Mouse (Mus musculus): ENCODE results near the gene Aftph. TPM values are rescaled to one million over a fixed set of nuclear protein-coding genes. Genes with fewer than 3 reads are reported as not detected.

Aftph gene
- polyA plus RNA-seq, 3 experiments from 2014 or later = 34.9 to 53.0 (median 49.6) TPM

DNA sequence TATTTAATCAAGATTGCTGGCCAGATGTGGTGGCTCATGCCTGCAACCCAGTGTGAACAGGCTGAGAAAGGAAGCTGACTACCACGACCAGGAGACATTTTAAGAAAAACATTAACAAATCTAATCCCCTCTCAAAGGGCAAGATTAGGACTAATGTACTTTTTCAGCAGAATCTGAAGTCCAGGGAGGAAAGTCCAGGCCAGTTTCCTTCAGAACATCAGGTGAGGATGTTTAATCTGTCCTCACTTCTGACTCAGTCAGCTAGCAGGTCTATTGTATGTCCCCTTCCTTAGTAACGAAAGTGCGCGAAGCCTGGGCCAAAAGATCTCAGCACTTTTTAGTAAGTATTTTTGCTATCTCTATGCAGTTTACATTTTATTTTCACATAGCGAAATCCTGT is 17.8 kb downstream of the Aftph start:
- ATAC-seq = no peak

DNA sequence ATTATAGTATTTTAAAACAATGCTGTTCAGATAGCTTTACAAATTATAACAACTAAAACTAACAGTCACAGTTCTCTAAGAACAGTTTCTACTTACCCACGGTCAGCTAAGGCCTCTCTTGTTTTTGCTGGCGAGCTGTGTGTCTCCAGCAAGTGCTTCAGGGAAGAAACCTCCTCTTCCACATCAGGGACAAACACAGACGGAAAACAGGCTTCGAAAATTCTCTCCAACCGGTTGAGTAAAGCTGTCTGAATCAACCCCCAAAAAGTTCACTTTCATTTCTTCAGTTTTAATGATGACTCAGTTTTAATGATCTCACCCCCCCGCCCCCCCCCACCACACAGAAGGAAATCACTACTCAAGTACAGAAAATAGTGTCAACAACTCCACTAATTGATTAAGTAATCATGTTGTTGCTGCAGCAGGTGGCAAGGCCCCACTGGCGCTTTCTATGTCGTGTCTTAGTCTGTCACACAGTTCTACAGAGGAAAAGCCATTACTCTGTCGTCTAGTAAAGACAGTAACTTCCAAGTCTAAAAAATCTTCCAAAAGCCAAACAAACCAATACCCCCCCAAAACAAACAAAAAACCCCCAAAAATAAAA is 29.2 kb downstream of the Aftph start:
- ATAC-seq = peak; percentile 72

DNA sequence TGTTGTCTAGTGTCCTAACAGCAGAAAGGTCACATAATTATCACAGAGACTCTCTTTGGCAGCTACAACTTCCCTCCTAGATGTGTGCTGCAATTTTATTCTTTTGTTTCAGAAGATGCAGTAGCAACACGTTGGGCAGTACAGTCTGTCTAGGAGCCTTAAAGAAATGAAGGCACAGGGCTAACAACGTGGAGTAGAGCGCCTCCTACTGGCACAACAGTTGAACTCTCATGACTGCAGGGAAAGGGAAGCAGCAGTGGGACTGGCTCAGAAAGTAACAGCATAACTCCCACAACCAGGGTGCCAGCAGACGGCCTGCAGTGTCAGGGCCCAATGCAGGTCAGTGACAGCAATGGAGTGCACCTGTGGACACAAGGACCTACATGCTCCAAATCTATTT is 50.4 kb downstream of the Aftph start:
- ATAC-seq = peak; percentile 73

DNA sequence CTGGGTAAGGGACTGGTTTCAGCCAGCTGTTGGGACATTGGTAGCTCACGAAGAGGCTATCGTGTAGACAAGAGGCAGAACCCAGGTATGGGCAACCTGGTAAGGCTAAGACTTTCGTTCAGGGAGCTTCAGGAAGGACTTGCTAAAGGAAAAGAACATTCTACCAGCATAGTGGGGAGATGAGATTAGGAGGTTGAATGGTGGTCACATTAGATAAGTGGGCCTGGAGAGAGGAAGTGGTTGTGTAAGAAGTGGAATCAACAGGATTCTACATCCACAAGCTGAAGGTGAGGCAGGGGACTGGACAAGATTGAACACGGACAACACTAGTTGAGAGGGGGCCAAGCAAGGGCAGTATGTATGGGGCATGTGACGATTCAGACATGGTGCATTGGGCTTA is 59.7 kb downstream of the Aftph start:
- no peak for ATAC-seq

DNA sequence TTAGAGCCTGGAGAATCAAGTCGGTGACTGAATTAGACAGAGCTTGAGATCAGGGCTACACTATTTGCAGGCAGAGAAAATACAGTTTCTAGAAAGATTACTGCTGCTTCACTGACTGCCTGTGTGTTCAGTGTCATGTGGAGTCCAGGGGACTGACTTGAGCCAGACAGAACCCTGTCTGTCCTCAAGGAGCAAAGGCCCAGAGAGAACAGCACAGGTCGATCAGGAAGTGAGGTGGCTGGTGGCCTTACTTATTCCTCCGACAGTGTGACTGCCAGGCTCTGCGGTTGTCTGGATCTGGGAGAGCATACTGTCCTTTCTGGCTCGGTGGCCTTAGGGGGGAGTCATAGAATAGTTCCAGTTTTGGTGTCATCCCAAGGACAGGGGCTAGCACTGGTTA is 60.6 kb downstream of the Aftph start:
- ATAC-seq = no peak

DNA sequence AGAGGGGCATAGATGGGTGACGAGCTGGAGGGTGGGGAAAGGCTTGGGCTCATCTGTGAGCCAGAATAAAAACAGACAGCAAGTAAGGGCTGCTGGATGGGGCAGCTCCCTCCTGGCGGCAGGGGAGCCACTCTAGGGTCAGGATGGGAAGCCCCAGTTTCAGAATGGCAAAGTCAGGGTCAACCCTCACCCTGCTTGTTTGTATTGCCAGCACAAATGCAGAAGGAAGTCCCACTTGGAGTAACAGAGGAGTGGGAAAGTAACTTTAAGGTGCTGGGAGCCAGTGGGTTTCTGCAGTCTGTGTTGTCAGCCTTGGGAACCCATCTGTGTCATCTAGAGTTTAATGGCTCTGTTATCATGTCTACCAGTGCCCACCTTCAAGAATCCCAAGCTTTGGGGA is 62.0 kb downstream of the Aftph start:
- no peak for ATAC-seq

DNA sequence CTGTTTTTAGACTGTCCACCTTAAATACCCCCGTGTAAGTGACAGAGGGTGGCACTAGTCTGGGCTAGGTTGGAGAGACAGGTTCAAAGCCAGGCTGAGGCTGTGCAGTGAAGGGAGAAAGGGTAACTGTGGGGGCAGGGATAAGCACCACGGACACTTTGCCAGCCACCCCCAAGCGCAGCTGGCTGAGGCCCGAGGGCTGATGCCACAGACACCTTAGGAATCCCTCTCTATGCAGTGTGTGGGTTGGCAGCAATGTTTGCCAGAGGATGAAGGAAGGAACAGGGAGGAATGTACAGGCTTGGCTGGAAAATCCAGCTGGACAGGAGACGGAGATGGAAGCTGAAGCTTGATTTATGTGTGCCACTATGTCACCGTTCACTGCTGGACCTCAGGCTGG is 68.9 kb downstream of the Aftph start:
- ATAC-seq = no peak

DNA sequence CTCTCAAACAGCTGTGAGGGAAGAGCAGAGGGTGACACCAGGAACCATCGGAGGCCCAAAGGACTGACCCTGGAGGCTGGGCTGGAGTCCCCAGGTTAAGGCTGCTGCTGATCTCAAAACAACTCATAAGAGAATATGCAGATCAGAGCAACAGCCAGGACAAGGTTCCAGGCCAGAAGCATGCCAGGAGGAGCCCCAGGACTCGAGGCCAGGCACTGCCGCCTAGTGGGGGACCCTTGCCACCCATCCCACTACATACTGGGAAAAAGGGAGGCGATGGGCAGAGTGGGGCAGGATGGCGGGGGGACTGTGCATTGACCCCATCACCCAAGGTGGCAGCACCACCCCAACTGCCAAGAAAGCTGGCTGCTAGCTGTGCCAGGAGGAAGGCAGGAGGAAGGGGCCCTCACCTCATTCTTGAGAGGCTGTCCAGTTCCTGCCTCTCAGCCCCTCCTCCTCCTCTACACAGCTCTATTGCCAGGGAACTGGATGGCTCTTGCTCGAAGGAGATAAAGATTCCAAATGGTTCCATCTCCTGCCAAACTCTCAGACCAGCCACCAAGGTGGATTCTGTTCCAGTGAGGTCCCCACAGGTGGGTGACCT is 69.5 kb downstream of the Aftph start:
- no peak for ATAC-seq

DNA sequence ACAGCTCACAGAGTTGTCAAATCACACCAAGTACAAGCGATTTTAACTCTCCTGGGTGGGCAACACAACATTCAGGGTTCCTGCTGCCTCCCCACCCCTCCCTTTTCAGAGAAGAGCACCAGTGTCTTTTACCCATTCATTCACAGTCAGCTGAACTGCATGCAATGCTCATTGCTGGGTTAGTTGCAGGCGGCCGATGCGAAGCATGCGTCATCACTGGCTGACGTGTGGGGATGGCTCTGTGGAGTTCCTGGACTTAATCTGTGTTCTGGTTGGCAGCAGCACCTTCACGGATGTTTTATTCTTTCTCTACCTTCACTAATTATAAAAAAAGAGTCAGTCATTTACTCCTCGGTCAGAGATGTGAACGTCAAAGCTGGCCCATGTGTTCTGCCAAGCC is 76.5 kb downstream of the Aftph start:
- no peak for ATAC-seq

DNA sequence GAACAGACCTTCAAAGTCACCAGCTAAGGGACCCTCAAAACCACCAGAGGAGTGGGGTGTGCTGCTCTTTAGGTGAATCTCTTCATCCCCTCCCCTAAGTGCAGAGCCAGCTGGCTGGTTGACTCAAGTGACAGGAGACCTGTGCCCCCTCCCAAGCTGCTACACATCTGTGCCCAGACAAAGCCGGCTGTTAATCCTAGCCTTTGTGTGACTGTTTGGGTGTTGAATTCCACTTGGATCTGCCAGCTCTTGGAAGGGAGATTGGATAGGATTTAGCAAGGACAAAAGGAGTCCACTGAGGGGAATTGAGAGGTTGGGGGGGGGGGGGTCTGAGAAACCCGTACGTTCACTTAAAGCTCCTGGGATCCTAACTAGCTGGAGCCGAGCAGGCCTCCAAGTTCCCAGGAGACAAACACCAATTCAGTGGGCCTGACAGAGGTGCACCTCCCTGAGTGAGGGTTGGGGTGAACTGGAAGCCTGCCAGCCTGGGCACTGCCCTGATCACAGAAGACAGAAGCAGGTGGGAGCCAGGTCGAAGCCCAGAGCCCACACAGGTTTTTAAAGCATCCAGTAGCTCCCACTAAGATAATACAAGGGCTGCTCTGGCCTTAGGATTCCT is 77.7 kb downstream of the Aftph start:
- ATAC-seq = no peak

DNA sequence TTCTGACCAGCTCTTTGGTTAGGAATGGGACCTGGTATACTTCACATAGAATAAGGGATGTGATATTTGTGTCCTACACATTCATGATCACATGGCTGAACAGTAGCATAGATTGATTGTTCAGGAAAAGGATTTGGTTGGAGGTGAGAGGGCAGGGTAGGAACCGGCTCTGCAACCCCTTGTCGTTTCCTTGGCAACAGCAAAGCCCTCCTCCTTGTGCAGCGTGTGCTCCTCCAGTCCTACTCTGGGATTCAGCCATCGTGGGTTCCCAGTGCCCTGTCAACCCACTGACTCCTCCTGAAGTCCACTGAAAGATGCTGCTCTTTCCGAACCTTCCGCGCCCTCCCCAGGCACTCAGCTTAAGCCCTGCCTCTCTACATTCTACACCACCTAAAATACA is 78.6 kb downstream of the Aftph start:
- no peak for ATAC-seq

DNA sequence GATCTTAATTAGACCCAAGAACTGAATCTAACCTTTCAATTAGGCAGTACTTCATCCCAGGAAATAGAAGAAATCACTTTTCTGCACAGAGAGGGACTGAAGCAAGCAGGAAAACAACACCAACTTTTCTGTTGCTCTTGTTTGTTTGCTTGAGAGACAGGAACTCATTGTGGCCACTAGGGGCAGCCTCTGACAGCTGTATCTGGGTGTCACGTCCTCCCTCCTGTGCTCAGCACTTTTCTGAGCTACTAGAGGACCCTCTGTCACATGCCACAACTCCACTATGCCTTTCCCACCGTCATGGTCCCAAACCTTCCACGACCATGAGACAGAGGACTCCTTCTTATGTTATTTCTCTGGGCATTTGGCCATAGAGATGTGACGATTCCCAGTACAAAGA is 79.7 kb downstream of the Aftph start:
- peak; percentile 54 for ATAC-seq

DNA sequence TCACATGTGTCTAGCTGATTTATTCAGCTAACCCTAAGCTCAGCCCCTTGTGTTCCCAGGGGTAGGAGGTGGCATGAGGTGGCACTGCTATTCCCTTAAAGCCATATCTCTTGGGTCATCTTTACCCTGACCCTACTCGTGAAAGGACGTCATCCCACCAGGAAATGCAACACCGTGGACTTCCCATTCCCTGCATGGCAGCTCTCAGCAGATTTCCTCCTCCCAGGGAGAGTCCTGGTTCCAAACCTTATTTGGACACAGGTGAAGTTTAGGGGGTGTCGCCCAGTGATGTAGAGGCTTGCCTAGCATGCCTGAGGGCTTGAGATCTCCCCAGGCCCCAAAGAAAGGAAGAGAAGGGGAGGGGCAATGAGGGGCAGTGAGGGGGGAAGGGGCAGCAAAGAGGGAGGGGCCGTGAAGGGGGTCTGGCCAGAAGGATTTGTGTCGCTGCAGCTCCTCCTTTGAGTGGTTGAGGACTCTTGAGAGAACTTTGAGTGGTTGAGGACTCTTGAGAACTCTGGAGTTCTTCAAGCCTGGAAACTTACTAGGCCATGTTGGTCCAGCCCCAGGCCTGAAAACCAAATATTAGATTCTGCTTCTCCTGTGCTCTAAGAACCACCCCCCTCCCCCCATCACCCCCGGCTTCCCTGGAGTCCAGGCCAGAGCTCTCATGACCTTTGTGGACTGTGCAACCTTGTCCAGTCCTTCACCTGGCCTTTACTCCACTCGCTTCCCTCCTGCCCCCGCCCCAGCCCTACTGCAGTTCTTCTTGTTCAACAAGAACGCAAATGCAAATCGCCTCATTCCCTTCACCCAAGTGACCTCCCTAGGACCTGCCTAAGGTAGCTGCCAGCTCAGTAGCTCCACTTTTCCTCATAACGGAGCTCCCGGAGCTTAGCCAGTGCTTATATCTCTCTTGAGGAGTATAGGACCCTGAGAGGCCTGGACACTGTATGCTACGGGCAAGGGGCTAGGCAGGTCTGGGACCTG is 81.0 kb downstream of the Aftph start:
- ATAC-seq = no peak

DNA sequence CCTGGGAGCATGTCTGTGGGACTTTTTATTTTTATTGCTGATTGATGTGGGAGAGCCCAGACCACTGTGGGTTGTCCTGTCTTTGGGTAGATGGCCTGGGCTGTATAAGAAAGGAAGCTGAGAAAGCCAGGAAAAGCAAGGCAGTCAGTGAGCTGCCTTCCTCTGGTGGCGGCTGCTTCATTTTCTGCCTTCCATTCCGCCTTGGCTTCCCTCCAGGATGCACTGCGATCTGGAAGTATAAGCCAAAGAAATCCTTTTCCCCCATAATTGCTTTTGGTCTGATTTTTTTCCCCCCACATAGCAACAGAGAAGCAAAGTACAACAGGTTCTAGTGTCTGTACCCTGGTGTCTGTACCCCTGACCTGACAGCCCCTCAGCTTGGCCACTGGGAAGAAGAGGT is 82.3 kb downstream of the Aftph start:
- ATAC-seq = no peak

DNA sequence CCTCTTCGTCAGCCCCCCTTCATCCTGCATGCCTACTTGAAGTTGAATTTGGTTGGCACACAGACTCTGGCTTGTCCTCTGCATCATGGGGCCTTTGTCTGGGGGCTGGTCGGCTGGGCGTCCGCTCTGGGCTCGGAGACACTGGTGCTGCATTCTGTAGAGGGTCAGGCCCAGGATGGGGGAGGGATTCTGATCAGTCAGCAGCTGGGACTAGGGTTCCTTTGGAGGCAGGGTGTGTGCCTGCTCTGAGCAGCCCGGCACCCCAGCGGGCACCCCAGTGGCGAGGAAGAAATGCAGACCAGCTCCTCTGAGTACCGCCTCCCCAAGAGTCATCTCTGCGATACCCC is 84.7 kb downstream of the Aftph start:
- peak; percentile 21 for ATAC-seq

DNA sequence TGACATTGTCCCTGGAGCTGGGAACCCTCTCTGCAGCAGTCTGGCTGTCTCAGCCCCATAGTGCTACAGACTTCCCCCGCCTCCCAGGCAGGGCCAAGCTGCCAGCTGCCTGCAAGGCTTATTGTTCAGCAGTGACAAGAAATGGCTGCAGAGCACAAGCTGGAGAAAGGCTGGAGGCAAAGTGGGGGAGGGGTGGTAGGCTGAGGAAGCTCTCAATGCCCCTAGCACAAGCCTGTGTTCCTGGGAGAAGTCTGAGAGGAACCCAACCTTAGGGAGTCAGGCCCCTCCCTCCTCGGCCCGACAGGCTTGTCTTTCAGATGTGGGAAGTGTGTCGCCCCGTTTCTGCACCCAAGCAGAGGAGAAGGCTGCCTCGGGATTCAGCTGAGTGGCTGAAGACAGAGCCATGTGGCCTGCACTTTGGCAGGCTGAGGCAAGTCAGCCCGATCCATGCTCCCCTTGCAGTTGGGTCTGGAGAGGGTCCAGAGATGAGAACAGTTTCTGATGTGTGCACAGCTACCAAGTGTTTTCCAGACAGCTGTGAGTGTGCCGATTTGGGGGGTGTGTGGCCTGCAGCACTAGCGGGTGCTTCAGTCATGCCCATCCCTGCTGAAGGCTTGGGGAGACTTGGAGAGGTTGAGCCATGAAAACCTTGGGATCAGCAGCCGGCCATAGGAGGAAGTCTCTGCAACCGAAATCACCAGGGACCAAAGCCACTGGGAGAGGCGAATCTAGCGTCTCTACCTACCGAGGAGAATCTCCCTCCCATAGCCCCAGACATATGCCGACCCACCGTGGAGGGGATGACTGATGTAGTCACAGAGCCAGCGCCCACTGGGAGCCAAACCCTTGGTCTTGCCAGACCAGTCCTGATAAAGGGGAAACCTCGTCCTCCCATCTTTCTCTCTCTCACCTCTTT is 85.3 kb downstream of the Aftph start:
- no peak for ATAC-seq

DNA sequence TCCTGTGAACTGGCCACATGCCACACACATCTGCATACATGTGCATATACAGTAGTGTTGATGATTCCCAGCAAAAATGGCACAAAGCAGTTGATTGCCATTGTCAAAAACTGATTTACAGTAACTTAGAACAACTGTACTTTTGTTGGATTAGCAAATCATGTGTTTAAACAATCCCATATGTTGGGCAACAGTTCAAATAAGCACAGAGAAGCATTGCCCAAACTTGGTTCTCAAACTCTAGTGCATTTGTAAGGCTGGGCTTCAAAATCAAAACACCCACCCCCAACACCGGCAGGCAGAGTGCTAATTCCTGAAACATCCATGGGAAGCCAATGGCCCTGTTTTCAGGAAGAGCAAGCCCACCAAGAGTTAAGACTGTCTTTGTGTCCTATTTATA is 90.2 kb downstream of the Aftph start:
- ATAC-seq = no peak

DNA sequence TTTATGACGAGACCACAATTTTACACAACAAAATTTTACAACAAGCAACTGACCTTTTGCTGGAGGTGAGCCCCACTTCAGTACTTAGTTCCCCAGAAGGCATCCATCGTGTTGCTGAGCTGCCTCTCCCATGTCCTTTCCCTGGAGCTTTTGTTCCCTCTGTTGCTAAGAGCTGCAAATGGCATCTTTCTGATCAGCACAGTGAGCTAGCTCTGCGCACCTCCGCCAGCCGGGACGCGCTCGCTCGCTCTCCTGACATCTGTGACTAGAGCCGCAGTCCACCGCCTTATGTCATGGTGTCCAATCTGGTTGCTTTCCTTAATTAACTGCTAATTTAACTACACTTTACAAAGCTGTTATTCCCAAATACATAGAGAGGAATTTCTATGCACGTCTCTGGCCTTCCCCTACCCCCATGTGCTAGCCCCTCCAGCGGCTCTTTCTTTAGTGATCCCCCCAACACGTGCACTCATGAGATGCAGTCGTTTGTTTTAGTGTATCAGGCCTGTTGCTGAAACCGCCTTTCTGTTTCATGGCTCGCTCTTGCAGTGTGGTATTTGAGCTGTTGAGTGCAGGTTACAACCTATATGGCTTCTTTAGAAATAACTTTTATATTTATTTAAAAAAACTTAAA is 91.3 kb downstream of the Aftph start:
- ATAC-seq = no peak

DNA sequence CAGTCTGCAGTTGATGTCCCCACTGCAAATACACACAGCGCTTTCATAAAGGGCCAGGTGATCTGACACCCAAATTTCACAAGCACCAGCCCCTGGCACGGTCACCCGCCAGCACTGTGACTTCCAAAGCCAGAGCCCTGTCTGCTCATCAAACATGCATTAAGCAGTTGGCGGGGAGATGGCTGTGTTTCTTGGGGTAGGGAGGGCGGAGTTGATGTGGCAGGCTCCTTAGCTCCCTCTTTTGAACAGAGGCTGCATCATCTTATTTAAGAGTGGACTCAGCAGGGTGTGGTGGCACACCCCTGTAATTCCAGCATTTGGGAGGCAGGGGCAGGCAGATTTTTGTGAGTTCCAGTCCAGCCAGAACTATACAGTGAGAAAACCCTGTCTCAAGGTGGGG is 91.9 kb downstream of the Aftph start:
- no peak for ATAC-seq

DNA sequence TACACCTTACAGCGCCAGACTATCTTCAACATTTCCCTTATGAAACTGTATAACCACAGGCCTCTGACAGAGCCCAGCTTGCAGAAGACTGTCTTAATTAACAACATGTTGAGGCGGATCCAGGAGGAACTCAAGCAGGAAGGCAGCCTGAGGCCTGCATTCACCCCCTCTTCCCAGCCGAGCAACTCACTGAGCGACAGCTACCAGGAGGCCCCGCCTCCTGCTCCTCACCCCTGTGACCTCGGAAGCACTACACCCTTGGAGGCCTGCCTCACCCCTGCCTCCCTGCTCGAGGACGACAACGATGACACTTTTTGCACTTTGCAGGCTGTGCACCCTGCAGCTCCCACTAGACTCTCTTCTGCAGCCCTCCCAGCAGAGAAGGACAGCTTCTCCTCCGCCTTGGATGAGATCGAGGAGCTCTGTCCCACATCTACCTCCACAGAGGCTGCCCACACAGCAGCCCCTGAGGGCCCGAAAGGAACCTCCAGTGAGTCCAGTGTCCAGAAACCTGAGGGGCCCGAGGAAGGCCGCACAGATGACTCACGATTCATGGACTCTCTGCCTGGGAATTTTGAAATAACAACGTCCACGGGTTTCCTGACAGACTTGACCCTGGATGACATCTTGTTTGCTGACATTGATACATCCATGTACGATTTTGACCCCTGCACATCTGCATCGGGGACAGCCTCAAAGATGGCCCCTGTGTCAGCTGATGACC is 93.3 kb downstream of the Aftph start:
- ATAC-seq = no peak
